Mouse (Mus musculus) Muller cell, postnatal 12 days (primary cell): ENCODE measurements around the gene Cped1.
A peak's percentile ranks its signal among the peaks of the same experiment; 100 is the strongest.
"Not testable (repeated sequence)": the region's sequence is repeated elsewhere in the genome, so short reads cannot be mapped to it uniquely, and the experiment has no call there.

Experiments
- DNase-seq: peaks from one replicate; pipeline ENCODE4 v3.0.0-alpha.2; 2015; ENCODE audit errors: inconsistent ontology term

Gene Cped1

DNA sequence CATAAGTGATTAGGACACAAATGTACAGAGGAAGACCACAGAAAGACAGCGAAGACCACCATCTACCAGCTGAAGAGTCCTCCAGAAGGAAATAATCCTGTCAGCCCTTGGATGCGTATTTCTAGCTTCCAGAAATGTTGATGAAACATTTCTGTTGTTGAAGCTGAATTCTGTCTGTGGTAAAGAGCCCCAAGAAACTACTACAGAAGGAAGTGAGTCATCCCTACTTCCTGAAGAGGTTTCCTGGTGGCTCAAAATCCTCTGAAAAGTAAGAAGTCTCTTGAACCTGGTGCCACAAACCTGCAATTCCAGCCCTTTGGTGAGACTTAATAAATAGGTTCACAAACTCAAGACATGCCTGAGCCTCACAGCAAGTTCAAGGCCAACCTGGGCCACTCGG is 245.5 kb downstream of the Cped1 start:
- no peak for DNase-seq

DNA sequence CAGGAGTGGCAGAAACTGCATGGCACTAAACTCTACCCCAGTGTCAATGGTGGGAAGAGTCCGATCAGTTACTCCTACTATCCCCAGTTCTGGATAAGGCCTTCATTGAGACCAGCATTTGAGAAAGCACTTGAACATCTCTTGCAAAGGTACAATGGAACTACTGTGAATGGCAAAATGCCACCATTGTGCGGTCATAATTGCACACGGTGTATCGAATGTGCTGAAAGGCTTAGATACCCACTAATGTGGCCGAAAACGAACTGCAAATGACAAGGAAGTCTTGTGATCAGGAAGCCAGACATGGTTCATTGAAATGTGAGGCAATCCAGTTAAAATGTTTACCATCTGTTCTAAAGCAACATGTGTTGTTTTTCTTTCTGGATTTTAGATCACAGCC is 247.8 kb downstream of the Cped1 start:
- DNase-seq: no peak

DNA sequence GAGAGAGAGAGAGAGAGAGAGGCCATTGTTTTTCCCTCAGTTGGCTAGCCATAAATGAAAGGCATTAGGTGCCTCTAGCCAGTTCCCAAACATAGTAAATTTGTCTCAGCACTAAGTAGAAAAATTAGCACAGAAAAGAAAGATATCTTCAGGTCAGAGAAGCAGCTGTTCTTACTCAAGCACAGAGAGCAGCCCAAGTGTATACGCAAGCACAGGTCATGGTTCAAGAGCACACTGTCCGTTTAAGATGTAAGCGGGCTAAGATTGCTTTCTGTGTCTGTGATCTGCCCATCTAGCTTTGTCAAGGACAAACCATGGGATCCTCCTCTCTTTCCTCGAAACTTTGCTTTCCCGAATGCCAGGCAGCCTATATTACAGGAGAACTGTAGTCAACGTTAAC is 249.4 kb downstream of the Cped1 start:
- no peak for DNase-seq

DNA sequence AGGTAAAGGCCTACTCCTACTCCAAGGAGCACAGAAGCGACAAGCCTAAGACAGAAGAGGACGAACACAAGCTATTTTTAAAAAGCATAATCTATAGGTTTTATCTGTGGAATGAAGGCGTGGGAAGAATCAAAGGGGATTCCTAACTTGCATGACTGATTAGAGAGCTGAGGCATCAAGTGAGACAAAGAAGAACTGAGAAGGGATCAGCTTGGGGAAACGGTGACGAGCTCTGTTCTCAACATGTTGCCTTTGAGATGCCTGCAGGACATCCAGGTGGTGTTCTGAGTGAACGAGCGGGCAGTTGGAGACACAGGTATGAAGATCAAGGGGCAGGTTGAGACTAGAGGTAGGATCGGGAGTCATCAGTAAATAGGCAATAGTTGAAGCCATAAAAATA is 257.6 kb downstream of the Cped1 start:
- DNase-seq: no peak

DNA sequence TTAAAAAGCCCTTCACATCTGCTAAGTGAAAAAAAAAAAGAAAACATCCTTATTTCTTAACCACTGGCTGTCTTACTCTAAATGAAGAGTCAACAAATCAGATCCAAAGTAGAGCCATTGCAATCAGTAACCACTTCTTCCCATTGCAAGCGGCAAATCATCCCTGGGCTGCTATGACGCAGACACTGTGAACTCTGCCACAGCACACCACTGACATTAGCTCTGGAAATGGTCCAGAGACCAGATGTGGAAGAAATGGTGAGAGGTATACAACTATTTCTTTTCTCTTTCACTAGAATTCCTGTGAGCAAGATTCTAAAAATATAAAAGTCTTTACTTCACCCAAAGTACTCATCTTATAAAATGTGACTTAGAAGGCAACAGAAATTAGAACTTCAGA is 261.0 kb downstream of the Cped1 start:
- DNase-seq: no peak

DNA sequence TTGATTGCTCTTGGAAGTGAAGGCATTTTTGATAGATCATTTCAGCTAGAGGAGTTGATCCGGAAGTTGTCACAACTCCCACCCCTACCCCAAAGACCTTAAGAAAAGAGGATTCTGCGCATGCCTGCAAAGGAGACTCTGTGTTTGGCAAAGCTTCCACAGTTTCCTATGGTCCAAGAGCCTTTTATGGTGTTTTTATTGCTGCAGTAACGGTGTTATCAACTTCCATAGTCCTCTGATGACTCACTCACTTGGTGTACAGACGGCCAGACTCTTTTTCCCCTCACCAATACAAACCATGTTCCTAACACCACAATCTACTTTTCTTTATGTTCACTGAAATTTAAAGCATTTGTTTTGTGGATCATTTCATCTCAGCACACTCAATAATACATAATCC is 273.1 kb downstream of the Cped1 start:
- no peak for DNase-seq

DNA sequence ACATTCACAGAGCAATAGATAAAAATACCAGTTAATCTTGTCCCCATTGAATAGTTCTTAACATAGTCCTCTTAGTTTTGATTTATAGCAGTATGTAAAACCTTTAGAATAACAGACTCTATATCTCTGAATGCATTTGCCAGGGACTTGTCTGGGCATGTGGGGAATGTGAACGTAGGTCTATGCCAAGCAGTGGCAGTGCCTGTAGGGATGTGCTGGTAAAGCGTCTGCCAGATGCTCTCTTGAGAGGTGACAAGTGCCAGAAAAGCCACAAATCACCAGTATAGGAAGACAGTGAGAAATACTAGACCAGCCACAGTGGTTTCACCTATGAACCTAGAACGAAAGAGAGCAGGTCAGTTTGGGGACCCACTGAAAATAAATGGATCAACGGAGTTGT is 276.8 kb downstream of the Cped1 start:
- peak; percentile 5 for DNase-seq

DNA sequence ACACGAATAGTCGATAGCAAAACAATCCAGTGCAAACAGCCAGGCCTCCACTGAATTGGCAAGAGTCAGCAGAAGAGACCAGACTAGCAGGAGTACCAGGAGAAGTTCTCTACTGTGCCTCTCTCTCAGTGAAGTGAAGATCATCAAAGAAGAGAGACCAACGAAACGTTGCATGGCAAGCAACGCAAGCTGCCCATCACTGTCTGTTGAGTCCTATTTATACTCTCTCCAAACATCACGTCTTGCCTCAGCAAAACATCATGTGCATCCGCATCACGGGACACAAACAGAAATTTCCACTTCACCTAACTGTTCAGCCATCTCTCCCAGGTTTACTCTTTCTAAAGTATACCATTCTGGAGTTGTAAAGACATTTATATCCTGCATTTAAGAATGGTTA is 278.4 kb downstream of the Cped1 start:
- not testable (repeated sequence) for DNase-seq

DNA sequence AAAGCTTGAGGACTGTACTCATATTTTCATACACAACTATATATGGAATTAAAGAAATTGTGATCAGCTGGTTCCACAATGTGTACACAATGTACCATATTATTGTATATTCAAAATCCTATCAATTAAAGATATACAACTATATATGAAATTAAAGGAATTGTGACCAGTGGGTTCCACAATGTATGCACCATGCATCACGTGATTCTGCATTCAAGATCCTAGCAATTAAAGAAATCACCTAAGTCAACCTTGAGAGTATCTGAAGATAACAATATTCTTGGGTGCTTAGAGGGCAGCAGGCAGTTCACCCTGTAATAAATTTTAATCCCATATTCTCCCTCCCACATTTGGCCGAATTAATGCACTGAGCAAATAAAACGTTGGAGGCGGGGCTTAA is 280.3 kb downstream of the Cped1 start:
- no peak for DNase-seq

DNA sequence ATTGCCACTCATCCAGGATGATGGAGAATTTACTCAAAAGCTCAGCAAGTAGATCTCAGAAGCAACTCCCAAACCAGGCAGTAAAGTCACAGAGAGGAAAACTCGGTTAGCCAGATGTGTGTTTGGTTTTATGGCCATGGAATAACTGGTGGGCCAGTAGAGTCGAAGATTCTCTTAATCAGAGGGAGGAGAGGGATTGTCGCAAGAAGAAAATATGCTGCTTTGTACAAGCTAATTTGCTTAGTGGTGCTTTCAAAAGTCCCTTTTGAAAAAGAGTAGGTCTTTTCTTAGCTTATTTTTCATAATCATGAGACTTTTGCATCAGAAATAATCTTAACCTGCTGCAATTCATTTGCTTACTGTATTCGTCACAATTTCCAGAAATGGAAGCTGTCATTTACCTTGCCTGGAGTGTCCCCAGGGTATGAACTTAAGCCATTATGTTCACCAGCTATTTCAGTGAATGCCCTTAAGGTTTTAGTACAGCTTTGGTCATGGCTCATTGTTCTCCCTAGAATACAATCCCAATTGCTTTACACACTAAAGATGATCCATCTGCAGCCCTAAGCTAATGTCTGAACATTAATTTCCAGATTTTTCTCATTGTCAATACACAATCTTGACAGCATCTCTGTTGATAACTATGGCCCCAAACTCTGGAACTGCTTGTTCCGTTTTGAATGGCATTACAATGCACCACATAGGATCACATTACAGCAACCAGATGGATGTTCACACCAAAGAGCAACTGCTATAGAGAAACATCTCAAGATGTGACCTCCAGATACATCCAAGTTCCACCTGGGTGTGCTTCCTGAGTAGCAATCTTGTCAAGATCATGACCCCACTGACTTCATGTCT is 282.3 kb downstream of the Cped1 start:
- no peak for DNase-seq

DNA sequence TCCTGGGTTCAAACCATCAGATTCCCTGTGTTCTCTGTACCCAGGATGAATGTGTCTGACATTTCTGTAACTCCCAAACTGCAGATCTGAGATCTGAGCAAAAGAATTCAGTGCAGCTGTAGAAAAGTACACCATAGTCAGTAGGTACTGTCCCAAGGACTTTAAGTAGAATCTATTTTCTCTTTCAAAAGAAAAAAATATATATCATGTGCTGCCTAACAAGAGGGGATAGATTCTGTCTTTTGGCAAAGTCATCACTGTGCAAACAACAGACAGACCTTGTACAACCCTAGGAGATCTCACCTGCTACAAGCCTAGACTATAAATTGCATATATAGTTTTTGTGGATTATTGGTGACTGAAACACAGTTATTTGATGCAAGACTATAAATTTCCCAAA is 283.0 kb downstream of the Cped1 start:
- no peak for DNase-seq

DNA sequence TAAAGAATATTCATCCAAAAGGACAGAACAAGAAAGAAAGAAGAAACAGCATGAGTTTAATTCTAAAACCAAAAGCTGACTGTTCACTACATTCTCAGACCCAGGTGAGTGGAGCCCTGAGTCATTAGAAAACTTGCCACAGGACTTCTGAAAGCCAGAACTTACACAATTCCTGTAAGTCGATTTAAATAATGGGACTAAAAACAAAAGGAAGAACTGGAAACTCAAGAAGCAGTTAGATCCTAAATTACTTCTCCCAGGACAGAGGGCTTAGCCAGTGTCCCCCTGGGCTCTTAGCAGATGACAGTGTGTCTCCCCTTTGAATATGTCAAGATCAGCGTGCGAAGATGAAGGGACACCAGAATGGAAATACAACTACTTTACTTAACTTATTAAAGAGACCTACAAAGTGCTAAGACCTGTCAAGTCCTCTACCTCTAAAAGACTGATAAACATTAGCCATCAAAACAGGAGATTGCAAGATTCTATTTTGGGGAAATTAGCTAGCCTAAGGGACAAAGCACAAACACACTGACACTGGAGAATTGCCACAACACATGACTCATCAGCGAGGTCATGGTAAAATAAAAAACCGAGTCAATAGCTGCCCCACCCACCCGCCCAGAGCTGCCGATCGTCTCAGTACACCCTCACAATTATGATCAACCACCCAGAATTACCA is 284.3 kb downstream of the Cped1 start:
- DNase-seq: peak; percentile 67

DNA sequence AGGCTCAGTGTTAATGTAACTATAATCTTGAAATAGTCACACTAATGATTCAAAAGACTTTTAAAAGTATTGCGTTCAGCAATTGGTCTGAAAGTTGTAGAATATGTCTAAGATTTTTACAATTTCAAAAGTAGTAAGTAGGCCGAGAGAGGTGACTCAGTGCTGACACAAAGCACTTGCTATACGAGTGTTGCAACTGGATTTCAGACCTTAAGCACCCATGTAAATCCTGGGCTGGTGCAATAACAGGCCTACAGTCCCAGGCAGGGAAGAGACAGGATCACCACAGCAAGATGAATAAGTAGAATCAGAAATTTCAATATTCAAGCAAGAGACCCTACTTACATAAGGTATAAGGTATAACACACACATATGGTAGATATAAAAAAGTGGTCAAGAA is 292.2 kb downstream of the Cped1 start:
- no peak for DNase-seq

DNA sequence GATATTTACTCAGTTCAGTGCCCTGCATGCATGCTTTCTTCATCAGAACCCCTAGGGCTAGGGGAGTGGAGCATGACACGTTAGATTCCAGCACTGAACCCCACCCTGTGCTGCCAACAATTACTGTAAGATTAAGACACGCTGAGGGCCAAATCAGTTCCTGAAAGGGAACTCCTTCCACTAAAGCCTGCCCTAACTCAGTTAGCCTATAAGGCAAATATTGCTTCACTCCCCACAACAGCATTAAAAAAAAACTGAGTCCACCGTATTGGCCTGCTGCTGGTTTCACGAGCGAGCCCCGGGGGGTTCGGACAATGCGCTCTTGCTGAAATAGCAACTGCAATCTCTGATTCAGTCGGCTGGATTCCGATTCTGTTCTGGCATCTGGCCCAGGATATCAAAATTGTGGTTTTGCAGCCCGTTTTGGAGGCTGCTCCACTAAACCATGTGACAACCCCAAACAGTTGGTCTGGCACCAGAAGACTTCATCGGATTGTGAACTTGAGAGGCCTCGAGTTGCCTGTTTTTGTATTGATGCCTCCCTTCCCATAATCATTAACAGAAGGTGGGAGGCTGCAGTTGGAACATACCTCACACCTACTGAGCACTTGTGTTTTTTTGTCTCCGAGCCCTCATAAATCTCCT is 294.6 kb downstream of the Cped1 start:
- DNase-seq: peak; percentile 79

DNA sequence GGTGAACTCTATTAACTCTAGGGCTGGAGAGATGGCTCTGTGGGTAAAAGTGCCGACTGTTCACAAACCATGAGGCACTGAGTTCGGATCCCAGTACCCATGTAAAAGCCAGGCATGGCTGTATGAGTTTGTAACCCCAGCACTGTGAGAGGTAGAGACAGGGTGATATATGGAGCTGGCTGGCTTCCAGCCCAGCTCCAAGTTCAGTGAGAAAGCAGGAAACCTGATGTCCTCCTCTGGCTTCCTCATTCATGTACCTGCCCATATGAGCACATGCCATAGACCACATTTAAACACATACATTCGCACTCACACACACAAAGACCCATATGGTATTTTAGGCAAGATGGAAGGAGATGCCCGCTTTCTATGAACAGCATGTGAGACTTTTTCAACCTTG is 296.7 kb downstream of the Cped1 start:
- no peak for DNase-seq

DNA sequence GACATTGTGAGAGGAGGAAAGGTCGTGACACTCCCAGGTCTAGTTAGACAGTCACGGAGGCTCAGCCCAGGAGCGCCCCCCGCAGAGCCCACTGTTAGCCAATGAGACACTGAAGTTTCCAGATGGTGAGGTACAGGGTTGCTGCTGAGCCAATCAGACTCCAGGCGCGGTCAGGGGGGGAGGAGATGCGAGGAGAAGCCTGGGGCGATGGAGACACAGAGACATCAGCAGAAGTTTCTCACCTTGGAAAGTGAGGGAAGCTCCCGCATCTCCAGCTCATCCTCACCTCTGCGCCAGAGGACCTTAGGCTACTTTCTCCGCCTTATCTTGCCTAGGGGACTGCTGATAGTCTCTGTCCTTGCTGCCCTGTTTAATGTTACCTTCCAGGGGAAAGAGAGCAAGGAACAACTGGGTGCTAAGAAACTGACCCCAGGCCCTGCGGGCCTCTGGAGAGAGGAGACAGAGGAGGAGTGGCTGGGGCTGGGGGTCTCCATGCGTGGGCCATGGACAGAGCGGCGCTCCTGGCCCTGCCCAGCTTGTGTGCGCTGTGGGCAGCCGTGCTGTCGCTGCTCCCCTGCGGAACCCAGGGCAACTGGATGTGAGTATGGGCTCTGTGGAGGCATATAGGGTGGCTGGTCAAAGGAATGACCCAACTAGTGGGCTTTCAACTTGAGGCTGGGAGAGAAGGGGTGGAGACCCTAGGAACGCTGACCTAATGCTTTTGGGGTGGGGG is 302.5 kb downstream of the Cped1 start, which contains the start of gene Wnt16:
Gene Wnt16, plus strand, starts transcription at position 224 of the 733 bp plus-strand sequence.
- DNase-seq: peak; percentile 9

DNA sequence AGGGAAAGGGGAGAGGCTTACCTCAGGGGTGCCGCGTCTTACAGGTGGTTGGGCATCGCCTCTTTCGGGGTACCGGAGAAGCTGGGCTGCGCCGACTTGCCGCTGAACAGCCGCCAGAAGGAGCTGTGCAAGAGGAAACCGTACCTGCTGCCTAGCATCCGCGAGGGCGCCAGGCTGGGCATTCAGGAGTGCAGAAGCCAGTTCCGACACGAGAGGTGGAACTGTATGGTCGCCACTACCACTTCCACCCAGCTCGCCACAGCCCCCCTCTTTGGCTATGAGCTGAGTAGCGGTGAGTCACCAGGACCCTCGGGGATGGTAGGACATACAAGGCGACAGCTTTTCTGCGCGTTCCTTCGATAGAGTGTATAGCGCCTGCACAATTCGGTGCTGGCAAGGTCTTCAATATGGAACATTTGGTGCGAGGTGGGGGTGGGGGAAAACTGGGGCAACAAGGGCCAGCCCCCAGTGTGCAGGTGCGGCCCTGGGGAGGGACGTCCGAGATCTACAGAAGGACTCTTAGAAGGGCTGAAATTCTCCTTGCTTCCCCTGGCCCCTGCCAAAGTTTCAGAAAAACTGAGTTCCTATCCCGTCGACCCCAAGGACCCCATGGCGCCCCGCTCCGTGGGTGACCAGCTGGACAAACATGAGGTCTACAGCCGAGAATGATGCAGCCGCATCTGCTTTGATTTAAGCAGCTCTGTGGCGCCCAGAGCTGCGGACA is 303.2 kb downstream of the Cped1 start:
- DNase-seq: peak; percentile 26

DNA sequence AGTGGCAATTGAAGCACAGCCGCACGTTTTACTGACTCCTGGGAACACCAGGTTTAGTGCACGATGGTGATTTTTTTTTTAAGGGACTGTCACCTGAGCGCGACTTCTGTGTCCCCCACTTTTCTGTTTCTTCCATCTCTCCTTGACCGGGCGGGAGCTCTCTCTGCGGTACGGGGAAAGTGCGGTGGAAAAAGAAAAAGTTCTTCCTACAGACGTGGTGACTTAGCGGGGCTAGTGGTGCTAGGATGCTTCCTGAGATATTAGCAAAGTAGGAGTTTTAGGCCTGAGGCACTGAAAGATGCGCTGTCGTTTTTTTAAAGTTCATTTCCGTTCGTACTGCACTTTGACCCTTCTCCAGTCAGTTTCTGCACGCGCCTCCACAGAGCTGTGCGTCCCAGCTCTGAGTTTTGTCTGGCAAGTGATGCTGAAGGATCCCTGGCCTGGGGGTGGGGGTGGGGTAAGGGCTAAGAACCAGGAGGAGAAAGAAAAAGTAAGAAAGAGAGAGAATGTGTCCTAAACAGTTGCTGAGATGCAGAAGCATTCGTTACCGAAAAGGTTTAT is 303.8 kb downstream of the Cped1 start:
- peak; percentile 5 for DNase-seq

DNA sequence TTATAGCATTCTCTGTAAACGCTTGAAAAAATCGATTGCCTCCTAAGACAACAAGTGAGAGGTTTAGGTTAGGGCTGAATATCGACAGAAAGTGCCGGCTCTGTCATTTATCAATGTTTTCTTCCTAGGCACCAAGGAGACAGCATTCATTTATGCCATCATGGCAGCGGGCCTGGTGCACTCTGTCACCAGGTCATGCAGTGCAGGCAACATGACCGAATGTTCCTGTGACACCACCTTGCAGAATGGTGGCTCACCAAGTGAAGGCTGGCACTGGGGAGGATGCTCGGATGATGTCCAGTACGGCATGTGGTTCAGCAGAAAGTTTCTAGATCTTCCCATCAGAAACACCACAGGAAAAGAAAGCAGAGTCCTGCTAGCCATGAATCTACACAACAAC is 305.1 kb downstream of the Cped1 start:
- DNase-seq: no peak

DNA sequence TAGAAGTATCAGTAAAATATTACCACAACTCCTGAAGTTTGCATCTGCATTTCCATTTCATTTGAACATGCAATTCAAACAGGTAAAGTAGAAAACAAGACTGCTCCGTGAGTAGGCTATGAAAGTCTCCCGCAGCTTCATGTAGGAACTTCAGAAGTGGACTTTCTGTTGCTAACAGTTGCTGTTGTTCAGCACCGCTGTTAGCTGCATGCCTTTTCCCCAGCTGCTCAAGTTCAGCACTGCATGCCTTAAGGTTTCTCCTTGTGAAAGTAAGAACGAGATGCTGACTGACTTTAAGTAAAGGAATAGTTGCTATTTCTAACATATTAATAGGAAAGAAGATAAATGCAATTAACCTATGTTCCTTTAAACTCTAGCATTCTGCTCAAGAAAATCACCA is 306.3 kb downstream of the Cped1 start:
- no peak for DNase-seq

DNA sequence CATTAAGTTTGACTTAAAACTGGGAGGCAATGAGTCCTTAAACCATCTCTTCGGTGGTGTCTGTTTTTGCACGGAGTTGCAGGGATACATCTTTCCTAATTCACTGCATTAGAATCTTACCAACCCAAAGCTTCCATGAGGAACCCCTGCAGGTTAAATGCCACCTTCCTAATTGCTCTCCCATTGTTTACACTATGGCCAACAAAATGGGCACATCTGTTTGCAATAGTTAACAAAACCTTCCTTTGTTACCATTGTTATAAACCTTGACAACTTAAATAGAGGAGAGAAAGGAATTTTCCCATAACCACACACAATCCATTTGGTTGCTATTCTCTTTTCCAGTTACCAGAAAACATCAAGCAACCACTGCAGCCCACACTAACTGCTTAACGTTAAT is 308.2 kb downstream of the Cped1 start:
- no peak for DNase-seq
